Mouse (Mus musculus): Measurements from ENCODE around the gene Usp32. TPM values are rescaled to one million over a fixed set of nuclear protein-coding genes. Genes with fewer than 3 reads are reported as not detected.

Gene Usp32
- polyA plus RNA-seq, 1 experiment: 18.9 TPM

DNA sequence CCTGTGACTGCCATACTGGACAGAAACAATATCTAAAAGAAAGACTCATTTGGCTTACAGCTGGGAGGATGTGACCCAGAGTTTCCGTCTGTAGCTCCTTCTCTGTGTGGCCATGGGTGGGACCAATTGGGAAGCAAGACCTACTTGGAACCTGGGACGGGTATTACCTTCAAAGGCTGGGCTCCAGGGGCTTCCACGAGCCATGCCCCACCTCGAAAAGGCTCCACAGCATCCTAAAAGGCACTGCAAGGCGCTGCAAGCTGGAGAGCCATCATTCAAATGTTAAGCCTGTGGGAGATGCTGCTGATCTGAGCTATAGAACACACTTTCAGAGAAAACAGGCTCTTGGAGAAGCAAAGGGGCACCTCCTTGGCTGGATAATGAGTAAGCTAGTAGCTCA, 166.3 kb downstream of the Usp32 start:
- TF ChIP-seq GATA1 (IDR thresholded peaks at IDR 0.05; ENCODE audit: low read length): no peak

DNA sequence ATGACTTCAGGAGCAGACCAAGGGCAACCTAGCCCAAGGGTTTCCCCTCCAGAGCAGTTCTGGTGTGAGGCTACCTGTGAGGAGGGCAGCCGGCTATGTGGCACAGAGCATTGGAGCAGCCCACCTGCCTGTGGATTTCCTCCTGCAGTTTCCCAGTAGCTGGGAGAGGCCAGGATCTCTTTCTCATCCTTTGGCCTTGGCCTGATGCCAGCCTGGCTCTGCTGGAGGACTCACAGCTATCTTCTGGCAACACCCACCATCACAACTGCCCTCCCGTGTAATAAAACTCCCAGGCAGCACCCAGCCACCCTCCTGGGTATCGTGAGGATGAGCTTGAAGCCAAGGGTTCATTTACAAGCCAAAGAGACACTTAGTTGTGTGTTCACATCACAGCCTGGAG, 167.9 kb downstream of the Usp32 start:
- TF ChIP-seq GATA1 (IDR thresholded peaks at IDR 0.05; ENCODE audit: low read length): no peak

DNA sequence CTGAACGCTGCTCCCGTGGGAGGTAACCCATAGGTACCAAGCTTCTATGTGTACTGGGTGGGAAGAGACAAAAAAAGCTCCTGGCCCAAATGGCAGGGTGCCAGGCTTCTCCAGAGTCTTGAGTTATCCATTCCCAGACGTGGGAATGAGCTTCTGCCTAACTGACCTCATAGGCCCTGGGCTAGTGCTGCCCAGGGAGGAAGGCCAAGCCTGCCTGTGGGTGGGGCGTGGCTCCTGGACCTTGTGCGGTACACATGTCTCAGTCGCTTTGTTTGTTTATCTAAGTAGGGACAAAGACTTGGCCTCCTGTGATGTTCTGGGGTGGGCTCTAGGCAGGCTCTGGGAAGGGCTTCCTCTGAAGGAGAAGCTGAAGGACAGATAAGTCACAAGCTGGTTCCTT, 171.2 kb downstream of the Usp32 start:
- TF ChIP-seq GATA1 (IDR thresholded peaks at IDR 0.05; ENCODE audit: low read length): no peak

DNA sequence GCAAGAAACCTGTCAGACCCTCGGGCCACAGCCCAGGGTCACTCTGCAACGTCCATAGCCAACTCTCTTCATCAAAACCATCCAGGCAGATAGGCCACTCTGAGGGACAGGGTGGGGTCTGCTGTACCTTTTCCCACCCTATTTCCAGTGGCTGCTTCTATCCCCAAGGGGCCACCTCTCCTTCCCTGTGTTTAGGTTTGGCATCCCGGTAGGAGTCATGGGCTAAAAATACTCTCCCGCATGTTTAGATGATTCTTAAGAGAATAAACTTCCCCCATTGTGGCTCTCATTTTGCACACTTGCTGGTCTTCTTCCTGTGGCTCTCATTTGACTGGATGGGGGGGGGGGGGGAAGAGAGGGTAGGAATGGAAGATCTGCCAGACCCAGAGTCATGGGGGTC, 171.7 kb downstream of the Usp32 start:
- TF ChIP-seq GATA1 (IDR thresholded peaks at IDR 0.05; ENCODE audit: low read length): no peak

DNA sequence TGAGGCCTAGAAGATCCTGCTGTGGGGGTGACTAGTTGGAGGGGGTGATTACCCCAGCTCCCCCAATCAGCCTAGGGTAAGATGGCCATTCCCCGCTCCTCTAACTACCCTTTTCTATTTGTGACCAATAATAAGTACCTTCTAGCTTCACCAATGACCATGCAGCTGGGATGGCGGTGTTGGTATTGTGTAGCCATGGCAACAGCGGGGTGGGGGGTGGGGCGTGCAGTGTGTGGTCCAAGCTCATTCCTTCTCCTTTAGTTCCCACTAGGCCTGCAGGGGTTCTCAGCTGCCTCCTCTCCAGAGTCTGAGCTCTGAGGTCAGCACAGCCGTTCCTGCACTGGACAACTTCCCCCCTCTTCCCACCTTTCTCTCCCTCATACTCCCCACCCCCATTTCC, 172.8 kb downstream of the Usp32 start:
- no peak for TF ChIP-seq GATA1 (IDR thresholded peaks at IDR 0.05; ENCODE audit: low read length)

DNA sequence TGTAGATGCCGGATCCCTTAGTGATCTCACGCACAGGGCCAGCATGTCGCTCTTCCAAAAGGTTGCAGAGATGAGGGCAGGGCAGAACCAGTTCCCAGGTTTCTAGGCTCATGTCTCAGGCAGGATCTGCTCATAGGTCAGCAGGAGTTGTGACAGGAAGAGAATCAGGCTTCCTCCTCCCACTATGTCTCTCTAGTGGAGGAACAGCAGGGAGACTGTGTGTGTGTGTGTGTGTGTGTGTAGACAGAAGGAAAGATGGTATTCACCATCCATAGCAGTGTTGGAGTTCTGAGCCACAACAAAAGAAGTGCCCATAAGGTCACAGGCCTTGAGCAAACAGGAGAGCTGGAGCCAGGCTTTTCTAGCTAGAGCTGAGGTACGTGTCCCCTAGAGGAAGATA, 173.3 kb downstream of the Usp32 start:
- TF ChIP-seq GATA1 (IDR thresholded peaks at IDR 0.05; ENCODE audit: low read length): no peak

DNA sequence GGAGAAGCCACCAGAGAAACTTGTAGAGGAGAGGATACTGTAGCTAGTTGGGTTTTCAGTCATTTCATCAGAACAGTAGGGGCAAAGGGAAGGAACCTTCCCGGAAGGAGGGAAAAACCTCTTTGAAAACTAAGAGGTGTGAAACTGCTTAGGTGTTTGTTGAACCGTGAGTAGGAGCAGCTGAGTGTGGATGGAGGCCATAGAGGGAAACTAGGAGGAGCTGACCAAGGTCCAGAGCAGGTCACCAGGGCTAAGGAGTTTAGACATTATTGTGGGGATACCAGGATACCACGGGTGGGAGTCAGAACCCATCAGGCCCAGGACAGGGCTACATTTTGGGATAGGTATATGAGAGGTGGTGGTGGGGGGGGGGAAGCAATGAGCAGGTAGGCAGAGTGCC, 176.4 kb downstream of the Usp32 start:
- TF ChIP-seq GATA1 (IDR thresholded peaks at IDR 0.05; ENCODE audit: low read length): no peak

DNA sequence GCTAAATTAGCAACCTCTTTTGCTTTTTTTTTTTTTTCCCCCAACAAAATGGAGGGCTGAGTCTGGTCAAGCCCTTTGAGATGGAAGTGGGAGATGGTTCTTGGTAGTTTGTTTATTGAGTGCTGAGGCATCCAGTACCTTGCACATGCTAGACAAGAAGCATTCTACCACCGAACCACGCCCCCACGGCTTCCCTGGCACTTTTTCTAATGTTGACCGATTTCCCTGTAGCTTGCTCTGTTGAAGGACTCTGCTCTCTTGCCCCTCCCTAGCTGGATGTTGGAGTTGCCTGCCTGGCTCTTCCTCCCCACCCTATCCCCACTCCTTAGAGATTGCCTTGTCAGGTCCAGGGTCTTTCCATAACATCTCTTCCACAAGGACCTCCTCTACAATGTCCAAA, 177.4 kb downstream of the Usp32 start:
- TF ChIP-seq GATA1 (IDR thresholded peaks at IDR 0.05; ENCODE audit: low read length): no peak

DNA sequence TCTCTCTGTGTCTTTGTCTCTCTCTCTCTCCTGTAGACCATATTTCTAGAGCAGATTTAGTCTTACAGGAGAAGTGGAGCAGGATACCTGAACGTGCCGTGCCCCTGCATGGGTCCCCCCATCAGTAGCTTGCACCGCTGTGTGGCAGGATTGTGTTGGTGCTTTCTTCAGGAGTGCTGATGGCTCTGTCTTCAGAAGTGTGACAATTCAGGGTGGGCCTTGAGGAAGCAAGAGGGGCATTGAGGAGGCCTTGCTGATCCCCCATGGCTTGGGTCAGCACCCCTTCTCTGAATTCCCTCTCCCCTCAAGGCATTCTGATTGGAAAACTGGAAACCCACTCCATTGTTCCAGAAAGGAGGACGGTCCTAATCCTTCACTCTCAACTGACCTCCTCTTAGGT, 178.4 kb downstream of the Usp32 start:
- TF ChIP-seq GATA1 (IDR thresholded peaks at IDR 0.05; ENCODE audit: low read length): no peak

DNA sequence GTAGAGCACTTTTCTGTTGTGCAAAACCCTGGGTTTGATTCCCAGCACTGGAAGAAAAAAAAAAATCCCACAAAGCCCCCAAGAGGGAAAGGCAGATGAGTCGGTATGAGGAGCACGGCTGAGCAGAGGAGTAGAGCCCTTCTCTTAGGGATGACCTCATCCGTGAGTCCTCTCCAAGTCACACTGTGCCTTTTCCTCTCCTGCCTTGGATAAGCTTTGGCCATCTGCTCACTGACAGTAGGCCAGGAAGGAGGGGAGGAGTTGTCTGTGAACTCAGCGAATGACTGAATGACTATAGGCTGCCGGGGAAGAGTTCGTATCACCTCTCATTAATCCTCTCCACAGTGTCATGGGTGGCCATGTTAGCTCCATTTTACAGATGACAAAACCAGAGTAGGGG, 179.2 kb downstream of the Usp32 start:
- TF ChIP-seq GATA1 (IDR thresholded peaks at IDR 0.05; ENCODE audit: low read length): no peak

DNA sequence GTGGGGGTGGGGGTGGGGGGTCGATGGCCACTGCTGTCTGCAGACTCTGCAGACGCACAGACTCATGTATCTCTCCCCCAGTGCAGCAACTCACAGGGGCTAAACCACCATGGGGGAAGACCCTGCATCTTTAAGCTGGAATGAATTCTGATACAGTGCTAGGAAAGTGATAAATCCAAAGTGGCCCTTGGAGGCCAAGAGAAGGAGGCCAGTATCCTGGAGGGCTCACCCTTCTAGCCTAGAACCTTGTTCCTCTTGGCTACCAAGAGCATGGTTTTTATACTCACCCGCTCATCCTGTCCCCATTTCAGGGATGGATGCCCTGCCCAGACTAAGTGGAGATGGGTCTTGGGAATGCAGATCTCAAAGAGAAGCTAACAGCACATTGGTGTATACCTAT, 179.7 kb downstream of the Usp32 start:
- TF ChIP-seq GATA1 (IDR thresholded peaks at IDR 0.05; ENCODE audit: low read length): no peak

DNA sequence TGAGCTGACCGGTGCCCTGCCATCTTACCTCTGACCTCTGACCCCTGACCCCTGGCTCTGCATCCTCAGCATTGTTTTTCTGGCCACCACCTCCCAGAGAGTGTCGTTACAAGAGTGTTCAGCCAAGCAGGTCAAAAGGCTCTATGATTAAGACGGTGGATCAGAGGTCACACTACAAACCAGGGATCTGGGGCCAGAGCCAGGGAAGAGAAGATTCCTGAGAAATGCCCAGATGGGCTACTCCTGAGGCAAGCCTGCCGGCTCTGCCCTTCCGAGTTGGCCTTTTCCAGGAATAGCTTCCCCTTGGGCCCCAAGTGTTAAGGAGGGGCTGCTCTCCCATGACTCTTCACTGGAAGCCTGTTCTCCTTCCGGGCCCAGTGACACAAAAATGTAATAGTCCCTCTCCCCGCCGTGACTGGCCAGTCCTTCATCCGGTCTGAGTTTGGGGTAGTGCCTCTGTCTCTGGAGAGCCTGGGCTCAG, 180.2 kb downstream of the Usp32 start:
- TF ChIP-seq GATA1 (IDR thresholded peaks at IDR 0.05; ENCODE audit: low read length): no peak

DNA sequence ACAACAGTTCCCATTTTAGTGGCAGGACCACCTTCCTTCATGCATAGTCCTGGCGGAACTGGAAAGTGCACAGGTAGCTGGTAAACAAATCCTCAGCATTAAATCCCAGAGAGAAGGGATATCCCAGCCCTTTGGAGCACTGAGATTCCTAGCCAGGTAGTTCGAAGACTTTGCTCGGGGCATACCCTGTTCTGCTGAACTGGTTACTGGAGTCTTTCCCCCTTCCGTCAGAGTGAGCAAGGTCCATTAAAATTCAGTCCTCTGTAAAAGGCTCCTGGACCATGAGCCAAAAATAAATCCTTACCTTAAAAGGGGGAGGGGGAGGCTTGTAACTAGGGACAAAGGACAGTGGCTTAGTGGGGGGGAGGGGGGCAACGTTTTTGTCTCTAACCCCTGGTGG, 180.8 kb downstream of the Usp32 start:
- TF ChIP-seq GATA1 (IDR thresholded peaks at IDR 0.05; ENCODE audit: low read length): no peak

DNA sequence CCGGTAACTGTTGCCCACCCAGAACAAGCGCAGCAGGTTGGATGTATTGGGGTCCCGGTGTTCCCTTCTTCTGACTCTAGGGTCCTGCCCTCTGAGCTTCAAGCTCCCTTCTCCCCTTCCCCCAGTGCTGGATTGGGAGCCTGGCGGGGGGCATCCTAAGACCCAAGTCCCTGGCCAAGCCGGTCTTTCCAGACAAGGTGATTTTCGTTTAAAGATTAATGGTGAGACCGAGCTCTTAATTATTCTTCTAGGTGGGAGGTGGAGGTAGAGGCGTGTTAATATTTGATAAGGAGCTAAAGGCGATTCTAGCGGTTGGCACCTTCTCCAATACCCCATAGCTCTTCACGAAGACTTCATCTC, 181.7 kb downstream of the Usp32 start:
- no peak for TF ChIP-seq GATA1 (IDR thresholded peaks at IDR 0.05; ENCODE audit: low read length)

DNA sequence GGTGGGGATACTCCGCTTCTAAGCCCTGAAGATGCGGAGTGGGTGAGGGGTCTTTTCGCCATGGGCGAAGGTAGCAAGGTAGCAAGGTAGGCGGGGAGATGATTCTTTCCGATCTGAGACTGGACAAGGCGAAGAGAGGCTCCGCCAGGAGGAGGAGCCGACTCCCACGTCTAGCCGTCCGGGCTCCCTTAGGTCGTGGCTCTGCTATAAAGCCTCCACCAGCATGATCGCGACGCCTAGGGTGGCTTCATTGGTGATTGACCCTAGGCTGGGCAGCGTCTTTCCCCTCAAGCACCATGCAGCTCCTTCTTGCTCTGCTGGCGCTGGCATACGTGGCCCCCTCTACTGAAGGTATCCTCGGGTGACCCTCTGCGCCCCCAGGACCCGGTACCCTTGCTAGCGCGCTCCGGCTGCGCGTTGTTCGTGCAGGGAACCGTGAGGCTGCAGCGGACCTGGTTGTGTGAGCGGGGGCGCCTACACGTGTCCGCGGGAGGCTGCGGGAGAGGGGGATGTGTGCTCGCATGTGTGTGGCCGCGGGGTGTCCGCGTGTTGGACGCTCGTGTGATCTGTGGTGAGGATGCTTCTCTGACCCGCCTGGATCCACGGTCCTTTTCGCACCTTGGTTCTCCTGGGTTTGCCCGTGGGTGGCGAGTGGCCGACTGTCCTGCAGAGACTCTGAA, 182.2 kb downstream of the Usp32 start, which contains the start of gene Car4:
Gene Car4, plus strand, starts transcription at position 196 of the 680 bp plus-strand sequence.
- TF ChIP-seq GATA1 (IDR thresholded peaks at IDR 0.05; ENCODE audit: low read length): no peak

DNA sequence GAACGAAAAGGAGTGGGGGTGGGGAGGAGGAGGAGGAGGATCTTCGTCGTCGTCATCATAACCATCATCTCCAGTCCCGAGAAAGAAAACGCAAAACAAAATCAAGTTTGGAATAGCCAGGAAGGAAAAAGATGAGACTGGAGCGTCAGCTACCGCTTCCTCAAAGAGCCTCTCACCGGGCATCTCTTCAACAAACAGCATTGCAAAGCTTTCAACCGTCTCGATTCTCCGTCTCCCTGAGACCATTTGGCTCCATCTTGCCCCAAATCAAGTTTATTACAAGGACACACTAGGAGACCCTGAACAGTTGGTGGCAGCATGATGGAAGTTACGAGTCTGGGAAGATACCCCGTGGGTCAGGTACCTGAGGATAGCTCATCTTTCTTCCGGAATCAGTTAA, 182.8 kb downstream of the Usp32 start:
- no peak for TF ChIP-seq GATA1 (IDR thresholded peaks at IDR 0.05; ENCODE audit: low read length)

DNA sequence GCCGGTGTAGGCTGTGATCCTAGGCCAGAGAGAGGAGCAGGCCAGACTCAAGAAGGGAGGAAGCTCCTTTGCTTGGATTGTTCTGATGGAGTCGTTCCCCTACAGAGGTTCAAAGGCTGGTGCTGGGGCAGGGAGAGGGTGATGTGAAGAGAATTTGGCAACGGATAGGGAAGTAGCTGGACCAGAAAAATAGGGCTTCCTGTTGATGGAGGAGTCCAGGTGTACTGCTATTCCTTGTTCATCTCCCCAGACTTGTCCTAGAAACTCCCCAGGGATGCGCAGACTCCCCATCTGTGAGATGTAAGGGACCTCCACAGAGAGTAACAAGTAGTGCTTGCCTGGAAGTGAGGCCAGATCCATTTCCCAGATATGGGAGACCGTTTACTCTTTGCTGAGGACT, 183.6 kb downstream of the Usp32 start:
- no peak for TF ChIP-seq GATA1 (IDR thresholded peaks at IDR 0.05; ENCODE audit: low read length)

DNA sequence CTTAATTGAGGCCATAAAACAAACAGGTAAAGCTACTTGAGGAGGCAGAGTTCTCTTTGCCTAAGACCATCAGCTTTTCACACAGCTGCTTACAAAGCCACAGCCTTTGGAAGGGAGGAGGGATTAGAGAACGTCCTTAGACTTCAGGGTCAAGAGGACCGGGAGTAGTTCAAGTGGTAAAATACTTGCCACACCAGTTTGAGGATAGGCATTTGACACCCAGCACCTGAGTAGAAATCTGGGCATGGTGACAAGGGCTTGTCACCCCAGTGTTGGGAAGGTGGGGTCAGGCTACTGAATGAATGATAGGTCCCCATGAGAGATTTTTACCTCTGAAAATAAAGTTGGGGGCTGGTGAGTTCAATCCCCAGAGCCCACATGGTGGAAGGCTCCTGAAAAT, 187.3 kb downstream of the Usp32 start:
- TF ChIP-seq GATA1 (IDR thresholded peaks at IDR 0.05; ENCODE audit: low read length): no peak

Data from G1E-ER4 (cell line).